Mouse (Mus musculus) embryonic facial prominence, embryonic 14.5 days (tissue): ENCODE data around the gene Sub1. TPM values are rescaled to one million over a fixed set of nuclear protein-coding genes. Genes with fewer than 3 reads are reported as not detected.

ENCODE experiments used
- ATAC-seq: fragments of 200-750 bp; cut with Nextera tagmentation; 2 replicates; pipeline ENCODE4 v1.8.0; 2017; ENCODE audit warnings: low read depth, moderate number of reproducible peaks, moderate TSS enrichment
- DNase-seq: peaks from one replicate; pipeline ENCODE4 v3.0.0-alpha.2; 2015; ENCODE audit warnings: low spot score
- H3K27ac ChIP-seq: fragments of 300-500 bp; sonication (generic); replicated peaks from 2 replicates; pipeline ENCODE4 v1.5.1; 2014; ENCODE audit warnings: low read depth, mild to moderate bottlenecking, low read length, moderate library complexity
- H3K27me3 ChIP-seq: fragments of 300-500 bp; sonication (generic); replicated peaks from 2 replicates; pipeline ENCODE4 v1.6.1; 2014; ENCODE audit warnings: low read length; ENCODE audit not compliant: control insufficient read depth, insufficient read depth
- H3K36me3 ChIP-seq: fragments of 300-500 bp; sonication (generic); 2 replicates; pipeline ENCODE4 v1.6.1; 2014; ENCODE audit warnings: low read length, mixed read lengths; ENCODE audit not compliant: control insufficient read depth, insufficient read depth
- H3K4me1 ChIP-seq: fragments of 300-500 bp; sonication (generic); 2 replicates; pipeline ENCODE4 v1.6.1; 2014; ENCODE audit warnings: antibody characterized with exemption, low read length; ENCODE audit not compliant: control insufficient read depth, insufficient read depth
- H3K4me2 ChIP-seq: fragments of 300-500 bp; sonication (generic); 2 replicates; pipeline ENCODE4 v1.6.1; 2014; ENCODE audit warnings: low read depth, mild to moderate bottlenecking, low read length, moderate library complexity, mixed read lengths
- H3K4me3 ChIP-seq: fragments of 300-500 bp; sonication (generic); 2 replicates; pipeline ENCODE4 v1.5.1; 2014; ENCODE audit warnings: low read depth, mild to moderate bottlenecking, low read length
- H3K9ac ChIP-seq: fragments of 300-500 bp; sonication (generic); 2 replicates; pipeline ENCODE4 v1.6.1; 2014; ENCODE audit warnings: low read depth, mild to moderate bottlenecking, low read length, moderate library complexity, mixed read lengths
- H3K9me3 ChIP-seq: fragments of 300-500 bp; sonication (generic); 2 replicates; pipeline ENCODE4 v1.6.1; 2016; ENCODE audit warnings: low read length; ENCODE audit not compliant: control insufficient read depth
- WGBS: fragments of 180-500 bp; shearing (Covaris S2); extraction: QIAGEN DNeasy Blood & Tissue Kit; methylation state at CpG from one replicate; pipeline ENCODE4 v1.1.7; 2014; 5-methylcytosine and 5-hydroxymethylcytosine counted together
- polyA plus RNA-seq: library from polyadenylated mRNA; unstranded; fragments of >200 nt; fragmentation: Nextera tagmentation; extraction: Ambion mirVana; gene quantifications from 2 replicates; pipeline ENCODE4 v1.2.1, GENCODE M21; 2014

The Sub1 gene
- polyA plus RNA-seq, 1 experiment from 2014 or later = 685 TPM

- H3K4me2 ChIP-seq = no peak overlapping the region
- 87% methylated on average over 14 of the region's 14 CpGs for WGBS
- H3K27ac ChIP-seq = no peak overlapping the region
- ATAC-seq (no peak), DNase-seq (no peak)
- H3K4me3 ChIP-seq = no peak overlapping the region
- no peak overlapping the region for H3K9ac ChIP-seq
- peaks cover 6% of the 10 kb centered on the region for H3K4me1 ChIP-seq
- H3K27me3 ChIP-seq = no peaks in the 10 kb centered on the region
- no peaks in the 10 kb centered on the region for H3K9me3 ChIP-seq
- H3K36me3 ChIP-seq = no peaks in the 10 kb centered on the region
Measured at GRCm38 (mm10) chr15:12019443-12019842, 22.7 kb upstream of the Sub1 start.

- Histone ChIP-seq H3K9ac (no peak overlapping the region), H3K4me1 (peaks cover 6% of the 10 kb centered on the region), H3K9me3 (no peaks in the 10 kb centered on the region), H3K27me3 (no peaks in the 10 kb centered on the region), H3K36me3 (no peaks in the 10 kb centered on the region), H3K4me3 (no peak overlapping the region), H3K4me2 (no peak overlapping the region), H3K27ac (no peak overlapping the region)
- no peak for DNase-seq
- WGBS = 71% methylated on average over 6 of the region's 6 CpGs
- ATAC-seq = no peak
Measured at GRCm38 (mm10) chr15:12018428-12018757, 21.6 kb upstream of the Sub1 start.

GRCm38 (mm10) chr15:12017700-12018427 is 21.1 kb upstream of the Sub1 start:
- Histone ChIP-seq H3K4me1 (peaks cover 6% of the 10 kb centered on the region), H3K4me2 (no peak overlapping the region), H3K36me3 (no peaks in the 10 kb centered on the region), H3K27ac (no peak overlapping the region), H3K9me3 (no peaks in the 10 kb centered on the region), H3K4me3 (no peak overlapping the region), H3K9ac (no peak overlapping the region), H3K27me3 (no peaks in the 10 kb centered on the region)
- no peak for DNase-seq
- no peak; the same call in 1 of the 2 replicates for ATAC-seq
- WGBS = 38% methylated on average over 12 of the region's 13 CpGs

- no peak overlapping the region for H3K27ac ChIP-seq
- ATAC-seq (no peak), DNase-seq (no peak)
- H3K9me3 ChIP-seq = no peaks in the 10 kb centered on the region
- no peak overlapping the region for H3K9ac ChIP-seq
- no peaks in the 10 kb centered on the region for H3K36me3 ChIP-seq
- no peak overlapping the region for H3K4me2 ChIP-seq
- H3K27me3 ChIP-seq = no peaks in the 10 kb centered on the region
- H3K4me3 ChIP-seq = no peak overlapping the region
- WGBS = 75% methylated on average over 5 of the region's 5 CpGs
- peaks cover 6% of the 10 kb centered on the region for H3K4me1 ChIP-seq
Measured at GRCm38 (mm10) chr15:12014197-12014905, 17.6 kb upstream of the Sub1 start.

- no peak for ATAC-seq
- H3K4me2 ChIP-seq = no peak overlapping the region
- no peak for DNase-seq
- H3K4me3 ChIP-seq = no peak overlapping the region
- H3K4me1 ChIP-seq = peaks cover 6% of the 10 kb centered on the region
- no peak overlapping the region for H3K27ac ChIP-seq
- no peaks in the 10 kb centered on the region for H3K36me3 ChIP-seq
- 74% methylated on average over 6 of the region's 6 CpGs for WGBS
- H3K9me3 ChIP-seq = no peaks in the 10 kb centered on the region
- H3K9ac ChIP-seq = no peak overlapping the region
- no peaks in the 10 kb centered on the region for H3K27me3 ChIP-seq
Measured at GRCm38 (mm10) chr15:12013532-12014196, 16.9 kb upstream of the Sub1 start.

- Histone ChIP-seq H3K27me3 (no peaks in the 10 kb centered on the region), H3K4me3 (peak overlapping the region; percentile 25), H3K9me3 (no peaks in the 10 kb centered on the region), H3K9ac (peak overlapping the region; percentile 46; the same call in 1 of the 2 replicates), H3K4me1 (no peaks in the 10 kb centered on the region), H3K4me2 (peak overlapping the region; percentile 51), H3K27ac (no peak overlapping the region), H3K36me3 (no peaks in the 10 kb centered on the region)
- whole genome bisulfite sequencing = 42% methylated on average over 18 of the region's 18 CpGs
- ATAC-seq = no peak
- DNase-seq = no peak
Measured at GRCm38 (mm10) chr15:12010602-12011044, 13.8 kb upstream of the Sub1 start.

GRCm38 (mm10) chr15:12009712-12010601 is 13.2 kb upstream of the Sub1 start:
- Histone ChIP-seq H3K4me3 (peak overlapping the region; percentile 25), H3K4me1 (no peaks in the 10 kb centered on the region), H3K9me3 (no peaks in the 10 kb centered on the region), H3K4me2 (peak overlapping the region; percentile 51), H3K27me3 (no peaks in the 10 kb centered on the region), H3K36me3 (no peaks in the 10 kb centered on the region), H3K27ac (no peak overlapping the region), H3K9ac (peak overlapping the region; percentile 46; the same call in 1 of the 2 replicates)
- no peak for DNase-seq
- no peak for ATAC-seq
- 67% methylated on average over 23 of the region's 23 CpGs for WGBS

- no peak overlapping the region for H3K4me3 ChIP-seq
- no peaks in the 10 kb centered on the region for H3K27me3 ChIP-seq
- no peaks in the 10 kb centered on the region for H3K36me3 ChIP-seq
- no peak overlapping the region for H3K9ac ChIP-seq
- DNase-seq (no peak), ATAC-seq (no peak)
- H3K4me1 ChIP-seq = no peaks in the 10 kb centered on the region
- H3K9me3 ChIP-seq = no peaks in the 10 kb centered on the region
- no peak overlapping the region for H3K27ac ChIP-seq
- H3K4me2 ChIP-seq = no peak overlapping the region
- WGBS = 77% methylated on average over 5 of the region's 5 CpGs
Measured at GRCm38 (mm10) chr15:12008894-12009293, 12.1 kb upstream of the Sub1 start.
